Mouse (Mus musculus) c-Kit-negative CD71-positive TER-119-positive erythroid progenitor cells, embryonic 14.5 days (primary cell): ENCODE measurements around the gene Mrps34.

ENCODE experiments used
- DNase-seq: peaks from one replicate; pipeline ENCODE4 v3.0.0-alpha.2; 2013; ENCODE audit warnings: low read depth, low spot score

The Mrps34 gene

GRCm38 (mm10) chr17:24881738-24882440, 13.0 kb upstream of the Mrps34 start:
- DNase-seq: no peak

- DNase-seq: no peak
Measured at GRCm38 (mm10) chr17:24884391-24884790, 10.5 kb upstream of the Mrps34 start.

GRCm38 (mm10) chr17:24885356-24886133, 9.4 kb upstream of the Mrps34 start:
- no peak for DNase-seq

GRCm38 (mm10) chr17:24886134-24886931, 8.6 kb upstream of the Mrps34 start, which contains the start of the genes Nubp2 and Spsb3:
Nubp2 (minus strand) TSS chr17:24886349.
Spsb3 (plus strand) TSS chr17:24886643.
- DNase-seq: peak; percentile 96

- no peak for DNase-seq
Measured at GRCm38 (mm10) chr17:24886932-24887271, 8.0 kb upstream of the Mrps34 start.

GRCm38 (mm10) chr17:24887291-24888080, 7.4 kb upstream of the Mrps34 start:
- DNase-seq: no peak

GRCm38 (mm10) chr17:24888862-24889261, 6.1 kb upstream of the Mrps34 start:
- DNase-seq: no peak

GRCm38 (mm10) chr17:24890151-24891092, 4.5 kb upstream of the Mrps34 start:
- DNase-seq: no peak

- DNase-seq: no peak
Measured at GRCm38 (mm10) chr17:24891321-24891720, 3.6 kb upstream of the Mrps34 start.

- no peak for DNase-seq
Measured at GRCm38 (mm10) chr17:24892785-24893184, 2.1 kb upstream of the Mrps34 start.

GRCm38 (mm10) chr17:24893276-24893675, 1.6 kb upstream of the Mrps34 start:
- no peak for DNase-seq

GRCm38 (mm10) chr17:24894061-24894994, 588 bp upstream of the Mrps34 start:
- DNase-seq: no peak

GRCm38 (mm10) chr17:24895571-24896240, 790 bp downstream of the Mrps34 start:
- no peak for DNase-seq

GRCm38 (mm10) chr17:24896241-24896992, 1.5 kb downstream of the Mrps34 start, which contains the start of gene Nme3:
Nme3 (plus strand) TSS chr17:24896500.
- peak; percentile 73 for DNase-seq

- no peak for DNase-seq
Measured at GRCm38 (mm10) chr17:24896993-24897269, 2.0 kb downstream of the Mrps34 start.

GRCm38 (mm10) chr17:24897600-24897999, 2.7 kb downstream of the Mrps34 start:
- no peak for DNase-seq

GRCm38 (mm10) chr17:24898041-24898854, 3.3 kb downstream of the Mrps34 start:
- DNase-seq: no peak
